Mouse (Mus musculus): ENCODE measurements at regions not wholly inside any gene's neighbourhood (a gene's known extent, or its start where the extent isn't known, plus 50 kb on each side); places are given as distances from the start of the nearest gene placed in this dataset.

DNA sequence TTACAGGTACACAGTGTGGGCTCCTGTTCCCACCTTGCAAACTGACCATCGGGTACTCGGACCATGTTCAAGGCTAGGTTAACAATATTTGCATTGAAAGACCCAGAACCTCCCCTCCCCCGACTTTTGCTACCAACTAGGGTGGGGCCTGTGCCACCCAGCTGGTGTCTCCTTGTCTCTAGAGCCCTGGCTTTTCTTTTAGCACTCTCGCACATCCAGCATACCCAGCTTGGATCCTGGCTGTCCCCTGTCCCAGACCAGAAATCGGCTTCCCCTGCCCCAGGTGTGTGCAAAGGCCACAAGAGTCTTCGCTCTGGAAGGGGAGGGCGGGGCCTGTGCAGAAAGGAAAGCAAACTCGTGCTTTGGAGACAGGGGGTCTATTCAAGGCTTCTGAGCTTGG is 139.8 kb upstream of the Tbl1xr1 start:
- Histone ChIP-seq H3K27me3 (replicated peaks; ENCODE audit: insufficient read depth, low read length) (no peaks in the 10 kb centered on the region), H3K9me3 (ENCODE audit: low read length) (no peaks in the 10 kb centered on the region), H3K9ac (replicated peaks; ENCODE audit: low read depth) (no peak overlapping the region), H3K27ac (ENCODE audit: low read length) (peak overlapping the region; percentile 1; the same call in 1 of the 2 replicates), H3K4me3 (ENCODE audit: low read depth, low read length) (peak overlapping the region; percentile 29; the same call in 1 of the 2 replicates), H3K4me1 (ENCODE audit: insufficient read depth, low read depth, low read length) (peaks cover 14% of the 10 kb centered on the region), H3K36me3 (ENCODE audit: insufficient read depth, low read length) (no peaks in the 10 kb centered on the region), H3K4me2 (replicated peaks; ENCODE audit: low read depth, low read length) (peak overlapping the region; percentile 58)
- 26% methylated on average over 8 of the region's 8 CpGs for WGBS
- DNase-seq (ENCODE audit: low spot score) (no peak), ATAC-seq (no peak)
- no peak for TF ChIP-seq EP300 (IDR thresholded peaks at IDR 0.05)
- no peak for TF ChIP-seq CTCF (IDR thresholded peaks at IDR 0.05)

DNA sequence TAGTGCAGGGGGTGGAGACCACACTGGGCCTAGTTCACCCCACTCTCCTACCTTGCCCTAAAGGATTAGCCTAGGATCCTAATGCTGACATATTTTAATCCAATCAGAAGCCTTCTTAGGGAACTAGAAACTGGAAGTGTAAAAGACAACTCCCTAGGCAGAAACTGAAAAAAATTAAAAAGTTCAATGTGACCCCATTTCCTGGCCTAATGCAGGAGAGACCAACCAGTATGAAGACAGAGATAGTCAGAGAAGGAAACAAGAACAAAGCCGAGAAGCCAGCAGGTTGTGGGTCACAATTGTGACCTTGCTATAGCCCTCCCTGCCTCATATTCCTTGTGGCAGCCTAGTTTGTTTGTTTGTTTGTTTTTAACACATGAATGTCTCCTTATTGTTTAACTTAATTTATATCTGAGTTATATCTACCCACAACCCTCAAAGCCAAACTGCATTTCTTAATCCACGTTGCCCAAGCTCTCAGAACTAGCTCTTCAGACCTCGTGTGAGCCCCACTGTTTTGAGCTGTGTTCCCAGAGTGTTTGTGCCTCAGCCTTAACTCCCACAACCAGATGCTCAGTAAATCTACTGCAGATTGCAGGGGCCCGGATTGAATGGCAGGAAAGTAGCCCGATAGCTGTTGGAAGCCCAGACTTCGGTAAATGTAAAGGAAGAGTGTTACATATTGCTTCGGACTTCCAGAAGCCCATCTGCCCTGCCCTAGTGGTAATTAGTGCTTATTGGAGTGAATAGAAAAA is 139.0 kb upstream of the Tbl1xr1 start:
- 58% methylated on average over 7 of the region's 7 CpGs for WGBS
- no peaks in the 10 kb centered on the region for H3K9me3 ChIP-seq (ENCODE audit: low read length)
- H3K4me1 ChIP-seq (ENCODE audit: insufficient read depth, low read depth, low read length), result peaks cover 14% of the 10 kb centered on the region
- no peak for TF ChIP-seq CTCF (IDR thresholded peaks at IDR 0.05)
- TF ChIP-seq EP300 (IDR thresholded peaks at IDR 0.05), result no peak
- no peak overlapping the region for H3K4me3 ChIP-seq (ENCODE audit: low read depth, low read length)
- no peaks in the 10 kb centered on the region for H3K36me3 ChIP-seq (ENCODE audit: insufficient read depth, low read length)
- H3K27me3 ChIP-seq (replicated peaks; ENCODE audit: insufficient read depth, low read length), result no peaks in the 10 kb centered on the region
- no peak overlapping the region for H3K27ac ChIP-seq (ENCODE audit: low read length)
- DNase-seq (ENCODE audit: low spot score) (no peak), ATAC-seq (no peak)
- H3K9ac ChIP-seq (replicated peaks; ENCODE audit: low read depth), result no peak overlapping the region
- no peak overlapping the region for H3K4me2 ChIP-seq (replicated peaks; ENCODE audit: low read depth, low read length)

GRCm38 (mm10) chr3:21938071-21938848 is 138.2 kb upstream of the Tbl1xr1 start:
- Histone ChIP-seq H3K9ac (replicated peaks; ENCODE audit: low read depth) (no peak overlapping the region), H3K4me2 (replicated peaks; ENCODE audit: low read depth, low read length) (no peak overlapping the region), H3K36me3 (ENCODE audit: insufficient read depth, low read length) (no peaks in the 10 kb centered on the region), H3K27ac (ENCODE audit: low read length) (no peak overlapping the region), H3K4me3 (ENCODE audit: low read depth, low read length) (no peak overlapping the region), H3K9me3 (ENCODE audit: low read length) (no peaks in the 10 kb centered on the region), H3K4me1 (ENCODE audit: insufficient read depth, low read depth, low read length) (peaks cover 14% of the 10 kb centered on the region), H3K27me3 (replicated peaks; ENCODE audit: insufficient read depth, low read length) (no peaks in the 10 kb centered on the region)
- ATAC-seq, result no peak
- WGBS, result 76% methylated on average over 11 of the region's 11 CpGs
- peak; percentile 50 for DNase-seq (ENCODE audit: low spot score)
- TF ChIP-seq EP300 (IDR thresholded peaks at IDR 0.05) (no peak), CTCF (IDR thresholded peaks at IDR 0.05) (no peak)

DNA sequence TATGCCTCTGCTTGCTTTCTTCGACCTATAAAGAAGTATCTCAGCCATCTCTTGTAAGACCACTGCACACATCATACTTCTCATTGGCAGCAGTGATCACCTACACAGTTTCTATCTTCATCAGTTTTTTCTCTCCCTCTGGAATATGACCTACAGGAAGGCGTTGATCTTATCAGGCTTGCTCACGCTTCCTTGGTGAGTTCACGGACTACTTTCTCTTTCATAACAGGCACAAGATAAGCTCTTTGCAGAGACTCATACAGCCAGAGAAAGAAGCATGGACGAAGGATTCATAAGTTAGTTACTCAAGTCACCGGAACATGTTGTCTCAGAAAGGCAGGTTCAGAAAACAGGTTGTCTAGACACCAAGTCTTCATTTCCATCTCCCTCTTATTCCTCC is 136.7 kb upstream of the Tbl1xr1 start:
- 84% methylated on average over 6 of the region's 6 CpGs for WGBS
- no peaks in the 10 kb centered on the region for H3K36me3 ChIP-seq (ENCODE audit: insufficient read depth, low read length)
- no peaks in the 10 kb centered on the region for H3K9me3 ChIP-seq (ENCODE audit: low read length)
- H3K27ac ChIP-seq (ENCODE audit: low read length), result no peak overlapping the region
- ATAC-seq (no peak), DNase-seq (ENCODE audit: low spot score) (no peak)
- TF ChIP-seq EP300 (IDR thresholded peaks at IDR 0.05) (no peak), CTCF (IDR thresholded peaks at IDR 0.05) (no peak)
- H3K27me3 ChIP-seq (replicated peaks; ENCODE audit: insufficient read depth, low read length), result no peaks in the 10 kb centered on the region
- no peak overlapping the region for H3K9ac ChIP-seq (replicated peaks; ENCODE audit: low read depth)
- peaks cover 14% of the 10 kb centered on the region for H3K4me1 ChIP-seq (ENCODE audit: insufficient read depth, low read depth, low read length)
- H3K4me3 ChIP-seq (ENCODE audit: low read depth, low read length), result no peak overlapping the region
- no peak overlapping the region for H3K4me2 ChIP-seq (replicated peaks; ENCODE audit: low read depth, low read length)

DNA sequence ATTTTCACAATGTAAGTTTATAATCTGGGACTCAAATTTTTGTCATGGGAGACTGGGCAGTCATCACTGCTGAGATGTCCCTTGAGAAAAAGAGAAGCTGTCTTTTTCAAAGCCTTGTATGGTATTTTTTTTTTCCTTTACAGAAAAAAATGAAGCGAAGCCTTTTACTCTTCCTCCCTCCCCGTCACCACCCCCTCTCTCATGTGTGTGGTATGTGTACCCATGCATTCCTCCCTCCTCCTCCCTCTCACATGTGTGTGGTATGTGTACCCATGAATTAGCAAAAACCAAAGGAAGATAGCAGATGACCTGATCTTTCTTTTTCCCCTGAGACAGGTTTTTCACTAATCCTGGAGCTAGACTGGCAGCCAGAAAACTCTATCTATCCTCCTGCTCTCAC is 134.9 kb upstream of the Tbl1xr1 start:
- no peak for DNase-seq (ENCODE audit: low spot score)
- Histone ChIP-seq H3K36me3 (ENCODE audit: insufficient read depth, low read length) (no peaks in the 10 kb centered on the region), H3K27ac (ENCODE audit: low read length) (no peak overlapping the region), H3K4me3 (ENCODE audit: low read depth, low read length) (no peak overlapping the region), H3K4me2 (replicated peaks; ENCODE audit: low read depth, low read length) (no peak overlapping the region), H3K9ac (replicated peaks; ENCODE audit: low read depth) (no peak overlapping the region), H3K9me3 (ENCODE audit: low read length) (no peaks in the 10 kb centered on the region), H3K4me1 (ENCODE audit: insufficient read depth, low read depth, low read length) (peaks cover 5% of the 10 kb centered on the region), H3K27me3 (replicated peaks; ENCODE audit: insufficient read depth, low read length) (no peaks in the 10 kb centered on the region)
- TF ChIP-seq EP300 (IDR thresholded peaks at IDR 0.05), result no peak
- no peak for TF ChIP-seq CTCF (IDR thresholded peaks at IDR 0.05)
- WGBS, result 72% methylated on average over 2 of the region's 2 CpGs
- ATAC-seq, result no peak

DNA sequence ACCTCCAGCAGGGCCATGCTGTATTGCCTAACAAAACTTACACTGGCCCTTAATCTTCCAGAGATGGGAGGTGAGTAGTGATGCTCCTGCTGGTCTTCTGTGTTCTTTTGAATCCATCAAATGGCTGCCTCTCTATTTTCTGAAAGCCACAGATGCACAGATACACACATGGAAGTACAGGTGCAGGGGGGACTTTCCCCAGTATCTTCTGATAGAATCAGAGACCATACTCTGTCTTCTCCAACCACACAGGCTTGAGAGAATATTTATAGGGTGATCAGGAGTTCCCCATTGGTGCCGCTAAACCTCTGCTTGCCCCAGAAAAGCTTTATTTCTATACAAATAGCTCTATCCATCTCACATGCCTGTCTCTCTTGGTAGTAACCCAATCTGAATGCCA is 133.5 kb upstream of the Tbl1xr1 start:
- no peaks in the 10 kb centered on the region for H3K36me3 ChIP-seq (ENCODE audit: insufficient read depth, low read length)
- no peak for DNase-seq (ENCODE audit: low spot score)
- peaks cover 2% of the 10 kb centered on the region; the same call in 1 of the 2 replicates for H3K4me1 ChIP-seq (ENCODE audit: insufficient read depth, low read depth, low read length)
- TF ChIP-seq CTCF (IDR thresholded peaks at IDR 0.05) (no peak), EP300 (IDR thresholded peaks at IDR 0.05) (no peak)
- no peak overlapping the region for H3K4me2 ChIP-seq (replicated peaks; ENCODE audit: low read depth, low read length)
- H3K9me3 ChIP-seq (ENCODE audit: low read length), result no peaks in the 10 kb centered on the region
- WGBS, result 100% methylated on average over 1 of the region's 1 CpGs
- no peak overlapping the region for H3K27ac ChIP-seq (ENCODE audit: low read length)
- H3K4me3 ChIP-seq (ENCODE audit: low read depth, low read length), result no peak overlapping the region
- H3K9ac ChIP-seq (replicated peaks; ENCODE audit: low read depth), result no peak overlapping the region
- H3K27me3 ChIP-seq (replicated peaks; ENCODE audit: insufficient read depth, low read length), result no peaks in the 10 kb centered on the region
- no peak for ATAC-seq
